Mouse (Mus musculus) granulocyte monocyte progenitor cell, adult 5-6 weeks (primary cell): Measurements from ENCODE around the gene Chd6. TPM values are rescaled to one million over a fixed set of nuclear protein-coding genes. Genes with fewer than 3 reads are reported as not detected.

Experiments used
- ATAC-seq: replicated peaks from 2 replicates; pipeline ENCODE4 v1.8.0; 2016; ENCODE audit warnings: mild to moderate bottlenecking, moderate TSS enrichment, inconsistent platforms; ENCODE audit not compliant: poor library complexity, severe bottlenecking
- total RNA-seq, 2 experiments: library from RNA; stranded (forward) in 1 of 2; stranded (reverse) in 1 of 2; fragments of 200-712, 200-1000 nt in 1 of 2; fragments of >200 nt in 1 of 2; fragmentation: Nextera tagmentation in 1 of 2; gene quantifications; 2 replicates each; pipeline ENCODE4 v1.2.3; 2014 to 2017

Chd6 gene
- total RNA-seq, 2 experiments from 2014 or later, result 31.9 to 61.1 TPM

GRCm38 (mm10) chr2:160940930-160941709 lies 167.8 kb downstream of the Chd6 start:
- no peak for ATAC-seq

- no peak for ATAC-seq
These were observed 174.4 kb downstream of the Chd6 start for GRCm38 (mm10) chr2:160934451-160934850.

GRCm38 (mm10) chr2:160933890-160934289 lies 175.0 kb downstream of the Chd6 start:
- no peak for ATAC-seq

GRCm38 (mm10) chr2:160932981-160933380 lies 175.9 kb downstream of the Chd6 start:
- ATAC-seq, result no peak

GRCm38 (mm10) chr2:160932325-160932724 lies 176.6 kb downstream of the Chd6 start:
- no peak for ATAC-seq

GRCm38 (mm10) chr2:160931378-160931777 lies 177.5 kb downstream of the Chd6 start:
- no peak; the same call in 1 of the 2 replicates for ATAC-seq

GRCm38 (mm10) chr2:160925203-160925602 lies 183.7 kb downstream of the Chd6 start:
- ATAC-seq, result no peak

- ATAC-seq, result no peak
These were observed 187.6 kb downstream of the Chd6 start for GRCm38 (mm10) chr2:160921285-160921684.

- ATAC-seq, result no peak
These were observed 190.0 kb downstream of the Chd6 start for GRCm38 (mm10) chr2:160918930-160919215.

GRCm38 (mm10) chr2:160918154-160918929 lies 190.5 kb downstream of the Chd6 start:
- ATAC-seq, result no peak

- no peak for ATAC-seq
These were observed 191.6 kb downstream of the Chd6 start for GRCm38 (mm10) chr2:160917313-160917712.

- ATAC-seq, result no peak
These were observed 192.2 kb downstream of the Chd6 start for GRCm38 (mm10) chr2:160916714-160917113.

GRCm38 (mm10) chr2:160915821-160916610 lies 192.9 kb downstream of the Chd6 start:
- ATAC-seq, result no peak

- ATAC-seq, result no peak
These were observed 194.2 kb downstream of the Chd6 start for GRCm38 (mm10) chr2:160914656-160915055.

GRCm38 (mm10) chr2:160912231-160912671 lies 196.6 kb downstream of the Chd6 start, which contains the start of gene Emilin3:
TSS of gene Emilin3 (minus strand) at chr2:160912328.
- no peak for ATAC-seq

GRCm38 (mm10) chr2:160911558-160912201 lies 197.2 kb downstream of the Chd6 start:
- peak; percentile 18; the same call in 1 of the 2 replicates for ATAC-seq

GRCm38 (mm10) chr2:160910633-160911032 lies 198.2 kb downstream of the Chd6 start:
- no peak for ATAC-seq

- ATAC-seq, result no peak
These were observed 200.3 kb downstream of the Chd6 start for GRCm38 (mm10) chr2:160908607-160909006.

GRCm38 (mm10) chr2:160906101-160906500 lies 202.8 kb downstream of the Chd6 start:
- ATAC-seq, result no peak

GRCm38 (mm10) chr2:160905301-160905700 lies 203.6 kb downstream of the Chd6 start:
- no peak for ATAC-seq
